Mouse (Mus musculus) neural tube, embryonic 11.5 days (tissue): ENCODE results near the gene Slc2a6. TPM values are rescaled to one million over a fixed set of nuclear protein-coding genes. Genes with fewer than 3 reads are reported as not detected.

ENCODE experiments used
- ATAC-seq: fragments of 200-750 bp; cut with Nextera tagmentation; 2 replicates; pipeline ENCODE4 v1.8.0; 2017; ENCODE audit warnings: moderate number of reproducible peaks, mild to moderate bottlenecking, moderate TSS enrichment, moderate library complexity; ENCODE audit not compliant: insufficient read depth, low FRiP score, low TSS enrichment
- DNase-seq: peaks from one replicate; pipeline ENCODE4 v3.0.0-alpha.2; 2015; ENCODE audit warnings: low spot score
- H3K27ac ChIP-seq: fragments of 300-500 bp; sonication (generic); 2 replicates; pipeline ENCODE4 v1.5.1; 2014; ENCODE audit warnings: low read depth, mild to moderate bottlenecking, low read length
- H3K27me3 ChIP-seq: fragments of 300-500 bp; sonication (generic); 2 replicates; pipeline ENCODE4 v1.6.1; 2014; ENCODE audit warnings: mild to moderate bottlenecking, low read length, mixed read lengths; ENCODE audit not compliant: control insufficient read depth, insufficient read depth
- H3K36me3 ChIP-seq: fragments of 300-500 bp; sonication (generic); 2 replicates; pipeline ENCODE4 v1.6.1; 2014; ENCODE audit warnings: mild to moderate bottlenecking, low read length, moderate library complexity, mixed read lengths; ENCODE audit not compliant: control insufficient read depth, insufficient read depth
- H3K4me1 ChIP-seq: fragments of 300-500 bp; sonication (generic); 2 replicates; pipeline ENCODE4 v1.6.1; 2014; ENCODE audit warnings: low read length, mixed read lengths; ENCODE audit not compliant: control insufficient read depth, insufficient read depth
- H3K4me2 ChIP-seq: fragments of 300-500 bp; sonication (generic); 2 replicates; pipeline ENCODE4 v1.6.1; 2014; ENCODE audit warnings: low read depth, mild to moderate bottlenecking, moderate library complexity
- H3K4me3 ChIP-seq: fragments of 300-500 bp; sonication (generic); 2 replicates; pipeline ENCODE4 v1.5.1; 2014; ENCODE audit warnings: low read depth, low read length
- H3K9ac ChIP-seq: fragments of 300-500 bp; sonication (generic); 2 replicates; pipeline ENCODE4 v1.6.1; 2014; ENCODE audit warnings: mild to moderate bottlenecking, low read length
- H3K9me3 ChIP-seq: fragments of 300-500 bp; sonication (generic); 2 replicates; pipeline ENCODE4 v1.6.1; 2016; ENCODE audit warnings: low read length; ENCODE audit not compliant: control insufficient read depth
- WGBS: fragments of 180-500 bp; shearing (Covaris S2); extraction: QIAGEN DNeasy Blood & Tissue Kit; methylation state at CpG from one replicate; pipeline ENCODE4 v1.1.7; 2014; 5-methylcytosine and 5-hydroxymethylcytosine counted together
- polyA plus RNA-seq: library from polyadenylated mRNA; unstranded; fragments of >200 nt; fragmentation: Nextera tagmentation; extraction: Ambion mirVana; gene quantifications from 2 replicates; pipeline ENCODE4 v1.2.1, GENCODE M21; 2014

The Slc2a6 gene
- polyA plus RNA-seq, 1 experiment from 2014 or later = 4.1 TPM

GRCm38 (mm10) chr2:26973116-26973515, 54.7 kb downstream of the Slc2a6 start, which contains the start of gene Adamts13:
Adamts13 (plus strand) TSS chr2:26973416.
- no peak within 1 kb of the TSS for H3K9ac ChIP-seq
- ATAC-seq (no peak), DNase-seq (no peak)
- H3K4me2 ChIP-seq = no peak within 1 kb of the TSS
- no peaks in the 10 kb centered on the region for H3K9me3 ChIP-seq
- no peaks in the 10 kb centered on the region for H3K36me3 ChIP-seq
- H3K27ac ChIP-seq = no peak within 1 kb of the TSS
- H3K27me3 ChIP-seq = no peaks in the 10 kb centered on the region
- 0 out of 2 replicates have a peak, but pooled peaks cover 3% of the 10 kb centered on the region for H3K4me1 ChIP-seq
- no peak within 1 kb of the TSS for H3K4me3 ChIP-seq
- WGBS = 75% methylated on average over 3 of the region's 3 CpGs

Other genes with a start within 250 kb of the Slc2a6 start
- not detected in 2 replicates for gene Abo, start 163.0 kb downstream of the Slc2a6 start, polyA plus RNA-seq
- gene Surf6, start 125.1 kb downstream of the Slc2a6 start, polyA plus RNA-seq = 13.3 and 15.6 TPM in 2 replicates
- gene Med22, start 117.3 kb downstream of the Slc2a6 start, polyA plus RNA-seq = 87.2 and 96.8 TPM in 2 replicates
- 641 and 663 TPM in 2 replicates for gene Rpl7a, start 117.2 kb downstream of the Slc2a6 start, polyA plus RNA-seq
- gene Surf2, start 111.6 kb downstream of the Slc2a6 start, polyA plus RNA-seq = 46.2 and 50.3 TPM in 2 replicates
- 45.9 and 48.7 TPM in 2 replicates for gene Surf1, start 111.5 kb downstream of the Slc2a6 start, polyA plus RNA-seq
- 171 and 172 TPM in 2 replicates for gene Surf4, start 94.1 kb downstream of the Slc2a6 start, polyA plus RNA-seq
- gene Stkld1, start 94.0 kb downstream of the Slc2a6 start, polyA plus RNA-seq = 0.17 TPM in 1 of 2 replicates, not detected in the other
- 47.2 and 51.1 TPM in 2 replicates for gene Rexo4, start 63.6 kb downstream of the Slc2a6 start, polyA plus RNA-seq
- gene Adamts13, start 54.6 kb downstream of the Slc2a6 start, polyA plus RNA-seq = not detected in 2 replicates
- 98.7 and 121 TPM in 2 replicates for gene Cacfd1, start 18.1 kb downstream of the Slc2a6 start, polyA plus RNA-seq
- gene Mymk, start 44.2 kb upstream of the Slc2a6 start, polyA plus RNA-seq = 11.5 and 14.5 TPM in 2 replicates
- 6.5 and 7.2 TPM in 2 replicates for gene Adamtsl2, start 51.4 kb upstream of the Slc2a6 start, polyA plus RNA-seq
- gene Fam163b, start 114.5 kb upstream of the Slc2a6 start, polyA plus RNA-seq = 0.37 and 0.54 TPM in 2 replicates
- 1.6 and 1.9 TPM in 2 replicates for gene Dbh, start 137.2 kb upstream of the Slc2a6 start, polyA plus RNA-seq
- gene Sardh, start 220.3 kb upstream of the Slc2a6 start, polyA plus RNA-seq = 5.5 and 6.4 TPM in 2 replicates